Mouse (Mus musculus) ES-Bruce4 (cell line): ENCODE results near the gene Gm12117.

Source experiments
- CTCF ChIP-seq: IDR thresholded peaks from one replicate; pipeline ENCODE4 v1.8.1; 2011; ENCODE audit warnings: low read depth, low read length
- EP300 ChIP-seq: IDR thresholded peaks from 2 replicates; pipeline ENCODE4 v1.6.1; 2011; ENCODE audit warnings: low read depth, low read length; ENCODE audit not compliant: insufficient read depth

GRCm38 (mm10) chr11:33278571-33278970, 2.0 kb upstream of the Gm12117 start:
- TF ChIP-seq EP300: no peak
- TF ChIP-seq CTCF: no peak
